Mouse (Mus musculus) T-helper 2 cell (primary cell): ENCODE data around the gene Psmd1.

Source experiments
- in situ Hi-C: fragments of 300-600 bp; cut with MboI, MseI; formaldehyde crosslinking; loops from one replicate; pipeline ENCODE4 v1.15.1; 2025; ENCODE audit warnings: high pct_unique_total_duplicates

Gene Psmd1

GRCm38 (mm10) chr1:86064271-86064991 is at the start of gene Psmd1:
Psmd1 (plus strand) TSS chr1:86064387.
- in situ Hi-C loops = no loop called here

GRCm38 (mm10) chr1:86015758-86016157 is 48.4 kb upstream of the Psmd1 start:
- in situ Hi-C loops = loop anchor here (5.0 kb wide), 1 partner anchor 163 kb away; no protein-coding TSS in a partner anchor

DNA sequence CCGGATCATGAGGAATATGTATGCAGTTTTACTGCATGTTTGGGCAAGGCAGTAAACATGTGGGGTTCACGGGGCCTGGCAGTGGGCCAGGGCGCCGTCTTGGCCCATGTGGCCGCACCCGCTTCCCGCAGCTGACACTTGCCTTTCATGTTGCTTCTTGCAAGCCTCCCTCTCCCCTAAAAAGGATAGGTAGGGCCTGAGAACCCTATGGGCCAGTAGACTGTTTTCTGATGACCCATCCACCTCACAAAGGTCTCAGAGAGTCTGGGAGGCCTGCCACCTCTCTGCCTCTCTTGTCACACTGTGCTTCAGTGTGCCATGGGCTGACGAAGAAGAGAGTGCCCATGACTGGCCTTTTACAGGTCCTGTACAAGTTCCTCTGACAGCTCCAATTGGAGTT is 47.7 kb upstream of the Psmd1 start, which contains the start of gene Spata3:
Gene Spata3 (plus strand): TSS at position 301 of the 400 bp plus-strand sequence.
- in situ Hi-C loops = loop anchor here (5.0 kb wide), 1 partner anchor 164 kb away; no protein-coding TSS in a partner anchor

- in situ Hi-C loops = loop anchor here (5.0 kb wide), 1 partner anchor 166 kb away; no protein-coding TSS in a partner anchor
Observed at GRCm38 (mm10) chr1:86018235-86019055, 45.7 kb upstream of the Psmd1 start.

DNA sequence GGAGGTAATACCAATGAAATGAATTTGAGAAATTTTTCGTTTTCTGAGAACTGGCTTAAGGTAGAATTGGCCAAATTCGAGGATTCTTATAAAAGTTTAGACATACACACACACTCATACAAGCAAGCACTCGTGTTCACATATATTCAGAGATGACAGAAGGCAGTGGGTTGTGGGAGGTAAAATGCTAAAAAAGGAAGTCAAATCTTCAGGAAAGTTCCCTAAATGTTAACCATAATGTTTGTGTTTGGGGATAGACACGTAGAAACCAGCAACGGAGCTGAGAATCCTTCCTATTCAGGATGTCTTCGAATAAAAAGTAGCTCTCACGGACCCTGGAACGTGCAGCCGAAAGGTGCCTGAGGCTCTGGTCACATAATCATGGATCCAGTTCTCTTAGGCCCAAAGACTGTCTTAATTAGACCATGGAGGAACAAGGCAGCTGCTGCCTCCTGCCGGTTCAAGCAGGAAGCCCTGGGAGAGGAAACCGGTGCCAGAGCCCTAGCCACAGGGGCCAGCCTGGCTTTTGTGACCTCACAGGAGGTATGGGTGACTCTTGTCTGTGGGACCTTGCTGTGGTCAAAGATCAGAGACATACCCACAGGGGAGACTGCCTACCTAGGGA is 42.7 kb upstream of the Psmd1 start:
- in situ Hi-C loops = no loop called here

- in situ Hi-C loops = no loop called here
Observed at GRCm38 (mm10) chr1:86032273-86032987, 31.8 kb upstream of the Psmd1 start.

GRCm38 (mm10) chr1:86038191-86038951 is 25.8 kb upstream of the Psmd1 start:
- in situ Hi-C loops = no loop called here

DNA sequence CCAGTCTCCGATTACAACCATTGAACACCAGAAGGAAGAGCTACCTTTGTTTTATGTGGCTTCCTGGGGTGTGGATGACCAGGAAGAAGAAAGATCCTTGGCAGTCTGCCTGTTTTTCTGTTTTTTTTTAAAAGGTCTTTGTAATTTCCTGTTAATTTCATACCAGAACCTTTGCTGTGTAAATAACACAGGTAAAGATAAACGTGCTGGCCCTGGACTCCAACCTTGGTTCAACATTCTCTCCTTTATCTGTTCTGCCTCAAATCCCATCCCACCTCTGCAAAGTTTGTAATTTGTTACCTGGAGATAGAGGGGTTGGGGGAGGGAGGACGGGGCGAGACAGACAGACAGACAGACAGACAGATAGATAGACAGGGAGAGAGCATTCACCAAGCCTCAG is 24.1 kb upstream of the Psmd1 start:
- in situ Hi-C loops = no loop called here

- in situ Hi-C loops = no loop called here
Observed at GRCm38 (mm10) chr1:86040817-86041216, 23.4 kb upstream of the Psmd1 start.

- in situ Hi-C loops = no loop called here
Observed at GRCm38 (mm10) chr1:86045056-86045455, 19.1 kb upstream of the Psmd1 start.

DNA sequence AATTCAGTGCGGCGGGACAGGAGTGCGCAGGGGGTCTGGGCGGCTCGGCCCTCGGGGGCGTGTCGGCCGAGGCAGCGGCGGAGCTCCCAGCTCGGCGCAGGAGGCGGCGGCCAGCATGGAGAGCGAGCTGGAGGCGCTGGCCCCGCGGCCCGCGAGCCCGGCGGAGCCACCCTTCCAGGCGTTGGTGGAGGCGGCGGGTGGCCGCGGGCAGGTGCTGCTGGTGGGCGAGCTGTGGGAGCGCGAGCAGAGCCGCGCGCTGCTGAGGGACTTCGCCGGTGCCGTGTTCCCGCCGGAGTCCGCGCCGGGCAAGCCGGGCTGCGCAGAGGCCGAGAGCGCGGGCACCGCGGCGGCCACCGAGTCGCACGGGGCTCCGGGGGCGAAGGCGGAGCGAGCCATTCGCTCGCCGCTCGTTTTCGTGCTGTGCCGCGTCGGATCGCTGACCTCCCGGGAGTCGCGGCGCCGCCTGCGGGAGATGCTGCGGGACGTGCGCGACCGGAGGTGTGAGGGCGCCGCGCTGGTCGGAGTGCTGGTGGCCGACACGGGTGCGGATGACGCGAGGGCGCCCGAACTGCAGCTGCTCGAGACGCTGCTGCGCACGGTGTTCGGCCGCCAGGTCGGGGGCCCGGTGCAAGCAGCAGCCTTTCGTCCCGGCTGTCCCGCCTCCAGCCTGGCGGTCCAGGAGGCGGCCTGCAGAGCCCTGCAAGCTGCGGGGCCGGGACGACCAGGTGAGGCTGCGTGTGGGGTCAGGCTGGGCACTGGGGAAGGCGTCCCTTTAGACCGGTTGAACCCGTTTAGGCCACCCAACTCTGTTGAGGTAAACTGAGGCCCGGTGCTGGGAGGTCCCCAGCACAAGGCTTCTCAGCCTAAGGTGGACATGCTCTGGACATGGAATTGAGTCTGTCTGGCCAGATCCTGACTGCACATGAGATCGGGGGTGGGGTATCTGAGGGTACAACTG is 18.1 kb upstream of the Psmd1 start, which contains the start of gene 2810459M11Rik:
Gene 2810459M11Rik (plus strand): TSS at position 16 of the 958 bp plus-strand sequence.
- in situ Hi-C loops = no loop called here

DNA sequence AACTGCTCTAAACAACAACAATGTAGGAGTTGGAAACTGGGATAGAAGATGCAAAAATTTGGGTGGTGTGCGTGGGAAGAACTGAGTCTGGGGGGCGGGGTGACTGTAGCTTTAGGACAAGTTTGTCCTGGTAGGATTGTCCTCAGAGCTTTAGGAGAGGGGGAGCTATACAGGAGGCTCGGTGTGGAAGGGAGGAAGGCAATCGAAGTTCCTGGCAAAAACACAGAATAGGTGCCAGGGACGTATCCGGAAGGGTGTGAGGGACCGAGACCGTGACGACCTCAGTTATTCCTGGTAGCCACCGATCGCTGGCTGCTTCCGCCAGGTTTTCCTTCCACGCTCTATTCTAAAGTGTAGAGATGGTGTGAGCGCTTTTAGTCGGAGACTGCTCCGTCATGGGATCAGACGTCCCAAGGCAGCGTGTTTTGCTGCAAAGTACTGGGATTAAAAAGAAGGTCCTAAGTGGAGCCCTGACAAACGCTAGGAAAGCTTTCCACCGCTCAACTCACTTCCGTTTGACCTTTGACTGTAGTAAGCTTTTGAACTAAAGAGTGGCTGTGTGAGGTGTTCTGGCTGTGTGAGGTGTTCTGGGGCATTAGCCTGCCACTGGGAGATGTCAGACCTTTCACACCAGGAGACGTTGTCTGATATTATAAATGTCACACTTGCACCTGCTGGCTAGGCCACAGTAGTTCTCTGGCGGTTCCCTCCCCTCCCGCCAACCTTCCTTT is 17.2 kb upstream of the Psmd1 start:
- in situ Hi-C loops = no loop called here

DNA sequence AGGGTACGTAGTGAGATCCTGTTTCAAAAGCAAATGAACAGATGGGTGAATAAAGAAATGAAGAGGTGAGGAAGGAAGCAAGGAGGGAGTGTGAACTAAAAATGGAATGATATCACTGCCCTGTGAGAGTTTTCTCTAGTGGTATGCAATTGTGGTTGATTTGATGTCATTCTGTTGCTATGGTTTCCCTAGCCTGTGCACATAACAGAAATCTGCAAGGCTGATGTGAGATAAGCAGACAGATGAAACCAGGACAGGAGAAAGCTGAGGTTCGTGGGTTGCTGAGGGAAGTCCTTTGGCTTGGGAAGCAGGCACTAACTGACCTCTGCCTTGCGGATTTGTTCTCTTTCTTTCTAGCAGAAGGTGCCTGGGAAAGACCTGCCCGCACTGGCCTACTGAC is 16.0 kb upstream of the Psmd1 start:
- in situ Hi-C loops = no loop called here

DNA sequence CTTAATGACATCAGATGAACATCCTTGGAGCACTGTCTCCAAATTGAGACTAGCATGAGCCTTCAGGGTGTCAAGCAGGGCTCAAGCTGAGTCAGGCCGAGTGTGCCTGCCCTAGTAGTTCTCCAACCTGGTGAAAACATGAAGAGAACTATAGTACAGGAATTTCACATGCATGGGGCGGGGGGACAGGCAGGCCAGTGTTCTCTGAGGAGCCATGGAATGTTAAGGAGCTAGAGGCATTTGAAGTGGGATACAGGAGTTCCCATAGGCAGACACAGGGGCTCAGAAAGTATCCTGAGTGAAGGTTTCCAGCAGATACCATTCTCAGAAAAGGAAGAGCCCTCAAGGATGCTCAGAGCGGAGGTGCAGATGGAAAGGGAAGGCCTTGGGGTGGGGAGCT is 15.4 kb upstream of the Psmd1 start:
- in situ Hi-C loops = no loop called here

GRCm38 (mm10) chr1:86053198-86053921 is 10.8 kb upstream of the Psmd1 start:
- in situ Hi-C loops = no loop called here

DNA sequence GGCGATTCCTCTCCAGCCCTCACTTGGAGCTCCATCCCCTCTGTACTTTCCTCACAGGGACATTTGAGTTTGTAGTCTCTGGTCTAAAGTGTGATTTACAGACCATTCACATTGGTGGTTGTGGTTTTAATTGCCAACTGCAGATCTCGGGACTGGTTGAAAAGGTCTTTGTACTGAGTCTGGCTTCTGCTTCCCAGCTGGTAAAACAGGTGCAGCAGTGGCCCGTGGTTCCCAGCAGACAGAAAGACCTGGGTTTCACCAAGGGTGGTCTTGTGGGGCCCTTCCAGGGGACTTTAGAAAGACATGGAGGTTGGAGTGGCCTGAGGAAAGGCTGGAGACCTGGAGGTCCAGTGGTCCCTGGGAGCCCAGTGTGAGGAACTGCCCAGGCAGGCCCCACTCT is 9.2 kb upstream of the Psmd1 start:
- in situ Hi-C loops = no loop called here

- in situ Hi-C loops = no loop called here
Observed at GRCm38 (mm10) chr1:86056284-86056683, 7.9 kb upstream of the Psmd1 start.
